Mouse (Mus musculus): Measurements from ENCODE around the gene Pimreg.

The Pimreg gene

GRCm38 (mm10) chr11:72029143-72029542 is 12.7 kb upstream of the Pimreg start:
- no peak for DNase-seq (ENCODE audit: low read depth, low spot score)

GRCm38 (mm10) chr11:72031353-72031752 is 10.5 kb upstream of the Pimreg start:
- DNase-seq (ENCODE audit: low read depth, low spot score) = no peak

DNA sequence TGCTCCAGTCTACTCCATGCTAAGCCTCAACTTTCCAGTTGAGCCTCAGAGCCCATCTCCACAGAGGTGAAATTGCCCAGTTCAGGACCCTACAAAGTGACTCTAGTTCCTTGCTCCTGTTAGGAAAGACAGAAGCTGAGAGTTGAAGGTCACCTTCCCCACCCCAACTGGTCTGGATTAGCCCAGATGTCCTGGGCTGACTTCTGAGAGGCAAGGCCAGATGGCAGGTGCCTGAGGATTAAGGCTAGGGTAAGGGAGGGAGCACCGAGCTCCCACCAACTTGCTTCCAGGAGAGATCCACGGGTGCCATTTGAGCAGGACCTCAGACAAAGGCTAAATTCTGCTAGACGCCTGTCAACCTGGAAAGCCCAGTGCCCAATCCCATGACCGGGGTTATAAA is 9.7 kb upstream of the Pimreg start:
- DNase-seq (ENCODE audit: low read depth, low spot score) = no peak

DNA sequence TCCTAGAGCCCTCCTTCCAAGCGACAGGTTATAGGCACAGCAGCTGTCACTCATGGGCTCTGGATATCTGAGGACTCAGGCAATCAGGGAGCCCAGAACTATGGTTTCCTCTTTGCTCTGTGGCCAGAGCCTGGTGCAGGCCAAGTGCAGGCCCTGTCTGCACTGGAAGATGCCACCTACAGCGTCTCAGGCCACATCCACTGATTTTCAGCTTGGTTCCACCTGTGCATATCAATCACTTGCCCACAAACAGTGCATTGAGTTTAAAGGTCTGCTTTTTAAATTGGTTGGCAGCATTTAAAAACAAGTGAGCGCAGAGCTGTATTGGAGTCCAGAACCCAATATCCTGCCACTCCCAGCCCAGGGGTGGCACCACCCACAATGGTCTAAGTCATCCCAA is 9.2 kb upstream of the Pimreg start:
- DNase-seq (ENCODE audit: low read depth, low spot score) = no peak

GRCm38 (mm10) chr11:72037409-72037808 is 4.4 kb upstream of the Pimreg start, which contains the start of gene Aipl1:
Gene Aipl1, minus strand, starts transcription at chr11:72037509.
- DNase-seq (ENCODE audit: low read depth, low spot score) = no peak

DNA sequence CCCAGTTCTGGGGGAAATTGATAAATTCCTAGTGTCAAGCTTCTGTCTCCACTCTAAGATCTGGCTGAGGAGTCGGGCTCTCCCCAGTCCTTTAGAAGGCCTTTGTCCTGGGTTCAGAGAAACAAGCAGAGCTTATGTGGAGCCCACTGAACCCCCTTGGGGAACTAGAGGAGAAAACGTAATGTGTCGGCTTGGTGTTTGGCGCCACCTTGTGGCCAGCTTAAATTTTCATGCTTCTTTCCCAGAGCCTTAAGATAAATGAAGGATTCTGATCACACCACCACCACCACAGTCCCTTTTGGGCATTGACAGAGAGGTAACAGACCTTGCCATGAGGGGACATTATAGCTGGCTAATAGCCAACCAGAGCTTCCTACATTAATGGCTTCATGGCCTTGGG is 3.8 kb upstream of the Pimreg start:
- peak; percentile 70 for DNase-seq (ENCODE audit: low read depth, low spot score)

DNA sequence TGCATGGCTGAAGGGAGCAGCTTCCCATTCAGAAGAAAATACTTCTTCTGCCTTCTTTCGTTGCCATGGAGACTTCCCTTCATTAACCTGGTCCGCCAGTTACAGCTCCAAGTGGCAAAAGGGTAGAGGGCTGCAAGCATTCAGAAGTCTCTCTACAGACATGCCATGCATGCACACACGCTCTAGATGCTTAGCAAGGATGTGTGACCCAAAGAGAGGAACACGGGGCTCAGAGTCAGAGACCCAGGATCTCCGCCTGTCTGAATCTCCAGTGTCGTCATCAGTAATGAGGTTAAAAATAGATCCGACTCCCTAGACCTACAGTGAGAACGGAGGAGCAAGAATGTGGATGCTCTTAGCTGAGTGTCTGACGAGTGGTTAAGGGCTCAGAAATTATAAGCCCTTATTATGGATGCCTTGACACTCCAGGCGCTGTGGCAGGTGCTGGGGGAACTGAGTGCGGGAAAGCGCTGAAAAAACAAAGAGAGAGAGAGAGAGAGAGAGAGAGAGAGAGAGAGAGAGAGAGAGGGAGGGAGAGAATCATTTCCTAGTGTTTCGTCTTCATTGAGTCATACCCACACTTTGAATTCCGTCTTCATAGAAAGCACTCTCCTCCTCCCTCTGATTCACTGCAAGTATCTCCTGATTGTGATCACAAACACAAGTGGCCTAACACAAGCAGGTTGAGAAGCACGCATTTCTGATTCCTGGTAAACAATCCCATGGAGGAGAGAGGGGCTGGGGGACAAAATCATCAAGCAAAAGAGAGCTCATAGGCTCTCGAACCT is 2.0 kb upstream of the Pimreg start:
- DNase-seq (ENCODE audit: low read depth, low spot score) = no peak

DNA sequence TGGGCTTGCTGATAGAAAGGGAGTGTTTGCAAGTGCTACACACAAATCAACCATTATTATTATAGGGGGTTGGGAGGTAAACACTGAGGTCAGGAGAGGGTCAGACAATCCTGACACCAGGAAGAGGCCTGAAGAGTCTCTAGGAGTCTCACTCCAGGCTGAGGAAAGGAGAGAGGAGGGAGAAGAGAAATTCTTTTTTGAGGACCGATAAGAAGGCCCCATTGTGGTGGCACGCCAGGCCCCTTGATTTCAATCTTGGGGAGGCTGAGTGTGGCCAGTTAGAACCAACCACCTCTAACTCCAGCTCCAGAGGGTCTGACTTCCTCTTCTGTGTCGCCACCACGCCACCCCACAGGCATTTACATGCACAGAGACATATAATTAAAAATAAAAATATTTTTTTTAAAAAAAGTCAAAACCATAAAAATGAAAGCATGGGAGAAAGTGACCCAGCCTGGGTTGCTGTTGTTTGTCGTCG is 503 bp upstream of the Pimreg start:
- DNase-seq (ENCODE audit: low read depth, low spot score) = no peak

DNA sequence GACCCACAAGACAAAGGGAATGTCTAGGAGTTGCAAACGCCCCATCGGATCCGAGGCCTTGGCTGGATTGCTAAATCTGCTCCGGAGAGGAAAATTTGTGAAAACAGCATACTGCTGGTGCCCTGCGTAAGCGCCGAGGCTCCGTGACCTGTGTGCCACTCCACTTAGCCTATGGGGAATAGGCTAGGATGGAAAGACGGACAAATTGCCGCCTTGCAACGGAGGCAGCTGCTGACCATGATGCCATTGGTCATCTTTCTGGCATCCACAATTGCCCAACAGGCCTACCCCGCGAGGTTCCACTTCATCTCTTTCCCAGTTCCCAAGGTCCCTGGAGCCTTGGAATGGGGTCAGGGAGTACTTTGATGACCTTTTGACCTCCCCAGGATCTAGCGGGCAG is 799 bp downstream of the Pimreg start:
- peak; percentile 15 for DNase-seq (ENCODE audit: low read depth, low spot score)

DNA sequence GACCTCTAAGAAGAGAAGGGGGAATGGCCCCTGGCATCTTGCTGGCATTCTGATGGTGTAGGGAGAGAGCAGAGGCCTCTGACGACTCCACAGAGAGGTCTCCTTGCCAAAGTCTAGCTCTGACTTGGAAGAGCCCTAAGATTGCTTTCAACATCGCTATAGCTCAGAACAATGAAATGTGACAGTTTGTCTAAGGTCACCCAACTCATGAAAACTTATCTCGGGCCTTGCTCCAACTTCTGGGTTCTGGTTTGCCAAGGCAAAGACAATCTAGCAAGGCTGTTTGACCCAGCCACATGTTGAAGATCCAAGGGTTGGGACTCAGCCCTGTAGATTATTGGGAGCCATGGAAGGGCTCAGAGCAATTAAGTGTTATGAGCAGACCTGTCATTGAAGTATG is 2.4 kb downstream of the Pimreg start:
- no peak for DNase-seq (ENCODE audit: low read depth, low spot score)

DNA sequence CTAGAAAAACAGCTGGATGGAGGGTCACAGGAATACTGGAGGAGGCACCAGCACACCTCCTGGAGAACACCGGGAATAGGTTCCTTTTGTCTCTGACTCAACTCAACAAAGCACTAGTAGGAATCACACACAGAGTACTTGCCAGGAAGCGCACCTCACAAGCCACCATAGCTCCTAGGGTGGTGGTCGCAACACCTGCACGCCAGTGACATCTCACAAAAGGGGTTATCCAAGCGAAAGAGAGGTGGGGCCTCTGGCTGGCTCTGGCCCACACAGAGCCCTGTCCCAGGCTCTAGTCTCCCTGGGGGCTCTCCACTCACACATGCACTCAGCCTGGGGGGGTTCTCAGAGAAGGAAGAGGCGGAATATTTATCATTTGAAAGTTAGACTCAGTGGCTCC is 6.9 kb downstream of the Pimreg start:
- DNase-seq (ENCODE audit: low read depth, low spot score) = no peak

DNA sequence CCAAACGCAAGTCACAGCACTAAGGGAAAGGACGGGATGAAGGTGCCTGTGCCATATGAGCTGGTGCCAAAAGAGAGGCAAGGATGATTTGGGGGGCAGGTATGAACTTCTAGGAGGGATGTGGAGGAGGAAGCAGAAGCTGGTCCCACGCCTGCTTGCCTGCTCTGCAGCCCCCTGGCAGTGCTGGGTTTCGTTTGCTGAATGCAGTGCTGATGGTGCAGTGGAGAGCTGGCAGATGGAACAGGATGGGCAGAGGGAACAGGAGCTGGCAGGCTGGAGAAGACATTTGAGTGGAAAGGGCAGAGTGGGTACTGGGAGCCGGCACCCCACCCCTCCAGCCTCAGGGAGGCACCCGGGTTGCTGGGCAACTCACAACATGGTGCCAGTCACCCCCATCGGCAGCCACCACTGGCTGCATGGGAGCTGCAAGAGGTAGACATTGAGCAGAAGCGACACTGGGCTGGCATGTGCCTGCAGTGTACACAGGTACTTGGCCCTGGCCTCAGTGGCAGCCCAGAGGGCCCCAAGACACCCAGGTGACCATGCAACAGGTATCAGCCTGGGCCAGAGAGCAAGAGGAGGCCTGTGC is 7.4 kb downstream of the Pimreg start:
- DNase-seq (ENCODE audit: low read depth, low spot score) = no peak

- no peak for DNase-seq (ENCODE audit: low read depth, low spot score)
These were observed 8.5 kb downstream of the Pimreg start for GRCm38 (mm10) chr11:72050168-72050894.

DNA sequence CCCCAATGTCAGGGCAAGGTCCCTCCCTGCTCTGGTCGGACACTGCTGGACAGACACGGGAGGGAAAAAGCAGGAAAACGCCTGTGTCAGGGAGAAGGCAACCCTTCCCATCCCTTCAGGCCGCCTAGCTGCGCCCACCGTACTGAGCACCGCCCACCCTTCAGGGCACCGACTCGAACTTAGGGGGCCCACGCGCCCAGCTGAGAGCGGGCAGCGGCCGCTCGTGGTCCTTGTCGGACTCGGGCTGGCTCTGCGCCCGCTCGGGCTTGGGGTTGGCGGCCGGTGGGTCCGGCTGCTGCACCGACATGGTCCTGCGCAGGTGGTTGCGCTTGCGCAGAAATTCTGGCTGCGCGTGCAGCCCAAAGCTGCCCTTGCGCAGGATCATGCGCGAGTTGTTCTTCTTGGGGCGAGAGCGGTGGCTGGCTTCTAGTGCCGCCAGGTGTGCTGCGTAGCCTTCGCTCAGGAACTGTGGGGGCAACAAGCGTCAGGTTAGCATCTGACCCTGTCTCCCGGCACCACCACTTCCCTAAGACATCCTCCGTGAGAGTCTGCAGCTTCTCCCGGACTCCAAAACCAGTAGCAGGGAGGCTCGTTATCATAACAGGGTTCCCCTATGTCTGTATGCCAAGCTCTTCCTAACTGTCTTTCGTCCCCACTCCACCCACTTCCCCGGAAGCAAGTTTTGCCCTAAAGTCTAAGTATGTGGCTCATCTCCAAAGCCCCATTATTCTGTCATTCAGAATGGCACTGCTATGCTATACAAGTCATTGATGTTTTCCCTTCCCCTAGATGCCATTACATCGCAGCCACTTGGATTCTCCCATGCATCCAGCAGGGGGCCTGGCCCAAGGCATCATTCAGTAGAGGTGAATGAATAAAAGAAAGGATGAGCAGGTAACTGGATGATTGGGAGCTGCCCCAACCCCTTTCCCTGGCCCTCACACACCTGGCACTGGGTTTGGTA is 9.3 kb downstream of the Pimreg start:
- no peak for DNase-seq (ENCODE audit: low read depth, low spot score)

GRCm38 (mm10) chr11:72052221-72052620 is 10.4 kb downstream of the Pimreg start:
- DNase-seq (ENCODE audit: low read depth, low spot score) = no peak

- peak; percentile 47 for DNase-seq (ENCODE audit: low read depth, low spot score)
These were observed 10.8 kb downstream of the Pimreg start for GRCm38 (mm10) chr11:72052636-72053035.

DNA sequence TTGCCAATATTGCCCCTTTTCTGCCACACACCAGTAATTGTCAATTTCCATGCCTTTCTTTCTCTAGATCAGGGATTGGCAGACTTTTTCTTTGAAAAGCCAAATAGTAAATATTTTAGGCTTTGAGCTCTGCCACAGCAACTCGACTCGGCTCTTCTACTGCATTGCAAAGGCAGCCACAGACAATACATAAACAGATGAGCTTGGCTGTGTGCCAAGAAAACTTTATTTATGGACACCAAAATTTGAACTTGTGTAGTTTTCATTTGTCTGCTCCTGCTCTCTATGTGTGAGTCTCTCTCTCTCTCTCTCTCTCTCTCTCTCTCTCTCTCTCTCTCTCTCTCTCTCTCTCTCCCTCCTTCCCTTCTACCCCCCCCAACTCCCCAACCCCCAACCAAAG is 13.3 kb downstream of the Pimreg start:
- no peak for DNase-seq (ENCODE audit: low read depth, low spot score)

DNA sequence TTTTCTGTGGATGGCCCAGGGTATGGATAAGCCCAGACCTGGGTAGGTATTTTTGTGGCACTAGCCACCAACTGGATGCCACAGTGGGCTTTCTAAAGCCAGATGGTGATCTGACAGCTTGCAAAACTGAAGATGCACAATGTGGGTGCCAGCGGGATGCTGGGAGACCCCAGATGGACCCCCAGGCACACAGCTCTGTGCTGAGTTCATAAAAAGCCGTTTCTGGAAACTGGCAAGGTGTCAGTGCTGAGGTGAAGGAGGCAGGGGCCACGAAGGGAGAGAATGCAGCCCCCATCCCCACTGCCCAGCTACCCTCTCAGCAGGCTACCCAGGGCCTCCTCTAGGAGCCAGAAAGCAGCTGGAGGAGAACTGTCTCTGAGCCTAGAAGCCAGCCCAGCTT is 15.3 kb downstream of the Pimreg start:
- DNase-seq (ENCODE audit: low read depth, low spot score) = no peak

- DNase-seq (ENCODE audit: low read depth, low spot score) = no peak
These were observed 18.6 kb downstream of the Pimreg start for GRCm38 (mm10) chr11:72060416-72060815.

DNA sequence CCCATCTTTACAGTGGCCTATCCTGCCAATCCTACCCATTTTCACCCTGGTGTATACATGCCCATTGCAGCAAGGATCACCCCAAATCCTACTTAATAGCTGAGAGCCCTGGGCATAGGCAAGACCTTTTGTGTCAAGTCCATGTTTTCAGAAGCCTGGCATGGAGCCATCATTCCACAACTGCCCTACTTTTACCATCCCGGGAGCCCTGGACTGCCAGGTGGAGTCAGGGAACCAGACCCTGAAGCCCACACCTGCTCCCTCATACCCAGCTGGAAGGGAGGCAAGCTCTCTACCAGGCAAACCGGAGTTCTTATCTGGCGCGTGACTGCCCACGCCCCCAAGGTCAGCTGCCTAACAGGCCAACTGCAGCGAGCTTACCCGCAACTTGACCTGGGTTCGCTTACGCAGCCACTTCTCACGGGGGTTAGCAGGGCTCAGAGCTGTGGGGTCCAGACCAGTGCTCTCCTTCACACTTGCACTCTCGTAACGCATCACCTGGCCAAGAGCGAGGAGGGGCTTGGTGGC is 19.3 kb downstream of the Pimreg start:
- no peak for DNase-seq (ENCODE audit: low read depth, low spot score)

DNA sequence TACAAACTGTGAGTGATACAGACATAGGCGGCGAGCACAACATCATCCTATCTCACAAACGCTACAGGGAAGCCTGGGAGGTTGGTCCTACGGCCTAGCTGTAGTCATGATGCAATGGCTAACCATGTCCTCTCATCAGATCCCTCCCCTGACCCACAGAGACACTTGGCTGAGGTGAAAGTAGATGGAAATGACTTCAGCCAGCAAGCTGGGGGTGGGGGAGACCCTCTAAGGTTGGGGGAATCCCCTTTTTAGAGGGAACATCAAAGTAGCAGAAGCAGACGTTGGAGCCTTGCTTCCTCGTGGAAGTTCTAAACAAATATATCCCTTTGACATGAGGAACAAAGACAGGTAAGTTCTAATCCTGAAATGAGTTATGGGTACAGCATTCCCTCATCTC is 22.6 kb downstream of the Pimreg start:
- DNase-seq (ENCODE audit: low read depth, low spot score) = no peak

All from CD4-positive helper T cell, adult 2 months (primary cell).